In the genomic region with DNA sequence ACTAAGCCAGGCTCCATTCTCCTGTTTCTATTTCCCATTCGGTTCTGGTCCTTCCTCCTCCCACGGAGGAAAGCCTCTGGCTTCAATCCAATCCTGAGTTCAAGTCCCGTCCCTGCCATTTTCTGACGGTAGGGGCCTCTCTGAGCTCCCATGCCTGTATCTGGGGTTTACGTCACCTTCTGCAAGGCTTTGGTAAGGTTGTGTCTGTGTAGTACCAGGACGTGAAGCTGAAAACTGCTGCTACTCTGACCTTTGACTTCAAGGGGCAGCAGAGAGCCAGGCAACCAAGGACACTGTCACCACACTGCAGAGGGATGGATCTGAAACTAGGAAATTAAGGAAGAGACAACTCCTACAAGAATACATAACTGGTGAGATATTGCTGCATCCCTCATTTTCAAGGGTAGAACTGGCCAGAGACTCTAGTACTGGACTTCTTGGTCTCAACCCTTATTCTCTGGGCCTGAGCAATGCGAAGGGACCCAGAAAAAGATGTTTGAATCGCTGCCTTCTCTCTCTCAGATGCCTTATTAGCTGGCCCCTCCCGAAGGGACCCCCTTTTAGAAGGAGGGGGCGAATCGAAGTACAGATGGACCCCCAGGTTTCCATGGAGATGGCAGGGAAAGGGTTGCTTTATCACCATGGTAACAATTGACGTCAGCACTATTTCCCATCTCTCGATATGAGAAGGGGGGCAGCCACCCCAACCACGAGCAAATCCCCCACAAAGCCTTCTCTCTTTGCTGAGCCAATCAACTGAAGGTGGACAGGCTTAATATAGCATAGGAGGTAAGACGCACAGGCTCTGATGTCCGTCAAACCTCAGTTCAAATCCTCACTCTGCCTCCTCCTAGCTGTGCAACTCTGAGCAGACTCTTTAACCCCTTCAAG, we compare ENCODE assay signal across 1 mouse cellular context.
TF ChIP-seq lines count a peak whose summit lies in the region.

No protein-coding gene starts in this region.

TF ChIP-seq in CH12.LX, 34 proteins besides CTCF, POLR2A, EP300 and RAD21:
- TF ChIP-seq BHLHE40 (IDR thresholded peaks at IDR 0.05; ENCODE audit: low read depth, low read length) (no peak), ETS1 (conservative IDR thresholded peaks at IDR 0.05; ENCODE audit: low read depth, low read length) (no peak), MAX (IDR thresholded peaks at IDR 0.05; ENCODE audit: low read length) (no peak), MEF2A (IDR thresholded peaks at IDR 0.05; ENCODE audit: borderline replicate concordance, low read depth, low read length) (no peak), ELF1 (IDR thresholded peaks at IDR 0.05; ENCODE audit: low read depth, low read length) (no peak), E2F4 (IDR thresholded peaks at IDR 0.05; ENCODE audit: insufficient replicate concordance, low read depth, low read length) (no peak), MXI1 (IDR thresholded peaks at IDR 0.05; ENCODE audit: low read depth, low read length) (no peak), ZMIZ1 (IDR thresholded peaks at IDR 0.05; ENCODE audit: low read depth, low read length) (no peak), SMC3 (IDR thresholded peaks at IDR 0.05; ENCODE audit: low read depth, low read length) (peak; percentile 60), ZC3H11A (IDR thresholded peaks at IDR 0.05; ENCODE audit: low read depth, low read length) (no peak), GABPA (IDR thresholded peaks at IDR 0.05; ENCODE audit: insufficient replicate concordance, low read depth, low read length) (no peak), JUND (conservative IDR thresholded peaks at IDR 0.05; ENCODE audit: low read depth, low read length) (no peak), KAT2A (IDR thresholded peaks at IDR 0.05; ENCODE audit: insufficient replicate concordance, low read length) (no peak), RCOR1 (conservative IDR thresholded peaks at IDR 0.05; ENCODE audit: low read depth, low read length) (no peak), MYC (IDR thresholded peaks at IDR 0.05; ENCODE audit: low read depth, low read length) (no peak), UBTF (IDR thresholded peaks at IDR 0.05; ENCODE audit: low read depth, low read length) (no peak), JUN (IDR thresholded peaks at IDR 0.05; ENCODE audit: insufficient read depth, low read depth, low read length) (peak; percentile 36), TBP (conservative IDR thresholded peaks at IDR 0.05; ENCODE audit: low read depth, low read length) (no peak), TCF12 (IDR thresholded peaks at IDR 0.05; ENCODE audit: low read depth, low read length) (no peak), SIN3A (IDR thresholded peaks at IDR 0.05; ENCODE audit: low read length) (no peak; the same call in 1 of the 2 replicates), ZKSCAN1 (IDR thresholded peaks at IDR 0.05; ENCODE audit: borderline replicate concordance, low read depth, low read length) (no peak), CHD1 (IDR thresholded peaks at IDR 0.05; ENCODE audit: low read depth, low read length) (no peak), CHD2 (IDR thresholded peaks at IDR 0.05; ENCODE audit: low read length) (no peak), IRF4 (IDR thresholded peaks at IDR 0.05; ENCODE audit: low read depth, low read length) (peak; percentile 32; the same call in 1 of the 2 replicates), NELFE (IDR thresholded peaks at IDR 0.05; ENCODE audit: low read depth, low read length) (no peak)
